Mouse (Mus musculus) heart, postnatal 0 days (tissue): Measurements from ENCODE around the gene Prss16. TPM values are rescaled to one million over a fixed set of nuclear protein-coding genes. Genes with fewer than 3 reads are reported as not detected.

Experiments used
- ATAC-seq: fragments of 200-750 bp; cut with Nextera tagmentation; 2 replicates; pipeline ENCODE4 v1.8.0; 2017; ENCODE audit warnings: low read depth, moderate number of reproducible peaks, moderate library complexity; ENCODE audit not compliant: insufficient read depth
- DNase-seq: peaks from one replicate; pipeline ENCODE4 v3.0.0-alpha.2; 2016; ENCODE audit warnings: low spot score
- H3K27ac ChIP-seq: fragments of 300-500 bp; sonication (generic); 2 replicates; pipeline ENCODE4 v1.5.1; 2014; ENCODE audit warnings: low read depth, mild to moderate bottlenecking
- H3K27me3 ChIP-seq: fragments of 300-500 bp; sonication (generic); 2 replicates; pipeline ENCODE4 v1.6.1; 2014; ENCODE audit warnings: low read length, mixed read lengths; ENCODE audit not compliant: control insufficient read depth, insufficient read depth
- H3K36me3 ChIP-seq: fragments of 300-500 bp; sonication (generic); replicated peaks from 2 replicates; pipeline ENCODE4 v1.6.1; 2014; ENCODE audit warnings: low read length, mixed read lengths; ENCODE audit not compliant: control insufficient read depth, insufficient read depth
- H3K4me1 ChIP-seq: fragments of 300-500 bp; sonication (generic); 2 replicates; pipeline ENCODE4 v1.6.1; 2014; ENCODE audit warnings: antibody characterized with exemption; ENCODE audit not compliant: control insufficient read depth, insufficient read depth
- H3K4me2 ChIP-seq: fragments of 300-500 bp; sonication (generic); 2 replicates; pipeline ENCODE4 v1.6.1; 2014; ENCODE audit warnings: low read depth, mild to moderate bottlenecking, low read length, moderate library complexity
- H3K4me3 ChIP-seq: fragments of 300-500 bp; sonication (generic); 2 replicates; pipeline ENCODE4 v1.5.1; 2014; ENCODE audit warnings: low read depth, low read length
- H3K9ac ChIP-seq: fragments of 300-500 bp; sonication (generic); replicated peaks from 2 replicates; pipeline ENCODE4 v1.6.1; 2014; ENCODE audit warnings: low read depth, low read length, mixed read lengths
- H3K9me3 ChIP-seq: fragments of 300-500 bp; sonication (generic); replicated peaks from 2 replicates; pipeline ENCODE4 v1.6.1; 2016; ENCODE audit warnings: low read length; ENCODE audit not compliant: control insufficient read depth
- CTCF ChIP-seq: IDR thresholded peaks from 2 replicates; pipeline ENCODE4 v1.5.1; 2016; ENCODE audit warnings: antibody characterized with exemption, control low read depth, low read depth
- EP300 ChIP-seq: IDR thresholded peaks from 2 replicates; pipeline ENCODE4 v1.6.1; 2016; ENCODE audit warnings: antibody characterized with exemption, low read depth
- WGBS: fragments of 180-500 bp; shearing (Covaris S2); extraction: QIAGEN DNeasy Blood & Tissue Kit; methylation state at CpG from one replicate; pipeline ENCODE4 v1.1.7; 2014; 5-methylcytosine and 5-hydroxymethylcytosine counted together
- polyA plus RNA-seq: library from polyadenylated mRNA; unstranded; fragments of >200 nt; fragmentation: Nextera tagmentation; extraction: Ambion mirVana; gene quantifications from 2 replicates; pipeline ENCODE4 v1.2.1, GENCODE M21; 2015
- total RNA-seq: library from RNA; depleted of rRNA; stranded (reverse); fragments of >200 nt; gene quantifications from 2 replicates; pipeline ENCODE4 v1.2.3, GENCODE M21; 2014; ENCODE audit warnings: low replicate concordance

The Prss16 gene
- total and polyA plus RNA-seq, 2 experiments from 2014 or later, result 0.05 TPM; not detected in 1

DNA sequence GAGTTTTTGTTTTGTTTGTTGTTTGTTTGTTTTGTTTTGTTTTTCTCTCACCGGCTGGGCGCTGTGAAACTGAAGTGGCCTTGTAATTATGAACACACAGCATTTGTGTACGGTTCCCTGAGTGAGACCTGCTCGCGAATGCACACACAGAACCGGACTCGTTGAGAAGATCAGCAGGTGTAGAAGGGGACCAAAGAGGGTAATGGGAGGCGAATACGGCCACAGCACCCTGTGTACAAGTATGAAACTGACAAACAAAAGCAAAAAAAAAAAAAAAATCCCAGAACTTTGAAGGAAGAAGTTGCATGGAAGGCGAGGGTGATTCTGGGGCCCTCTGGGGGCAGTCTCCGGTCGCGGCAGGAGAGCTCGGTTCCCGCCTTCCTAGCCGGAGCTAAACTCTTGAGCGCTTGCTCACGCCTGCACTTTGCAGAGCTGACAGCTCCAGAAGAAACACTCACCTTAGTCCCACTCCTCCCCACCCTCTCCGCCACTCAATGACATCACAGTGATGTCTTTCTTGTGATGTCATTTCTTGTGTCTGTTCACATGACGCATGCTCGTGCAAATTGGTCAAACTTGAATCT is 14.1 kb downstream of the Prss16 start:
- ATAC-seq (no peak), DNase-seq (peak; percentile 40)
- peak overlapping the region; percentile 59 for H3K4me2 ChIP-seq
- H3K4me3 ChIP-seq, result peak overlapping the region; percentile 40
- no peak for TF ChIP-seq EP300
- under 1% methylated on average over 21 of the region's 21 CpGs for WGBS
- 0 out of 2 replicates have a peak, but pooled peaks cover 3% of the 10 kb centered on the region for H3K4me1 ChIP-seq
- H3K27ac ChIP-seq, result no peak overlapping the region
- no peaks in the 10 kb centered on the region for H3K36me3 ChIP-seq
- H3K9ac ChIP-seq, result no peak overlapping the region
- H3K9me3 ChIP-seq, result peaks cover 13% of the 10 kb centered on the region; the same call in 1 of the 2 replicates
- H3K27me3 ChIP-seq, result peaks cover 74% of the 10 kb centered on the region

DNA sequence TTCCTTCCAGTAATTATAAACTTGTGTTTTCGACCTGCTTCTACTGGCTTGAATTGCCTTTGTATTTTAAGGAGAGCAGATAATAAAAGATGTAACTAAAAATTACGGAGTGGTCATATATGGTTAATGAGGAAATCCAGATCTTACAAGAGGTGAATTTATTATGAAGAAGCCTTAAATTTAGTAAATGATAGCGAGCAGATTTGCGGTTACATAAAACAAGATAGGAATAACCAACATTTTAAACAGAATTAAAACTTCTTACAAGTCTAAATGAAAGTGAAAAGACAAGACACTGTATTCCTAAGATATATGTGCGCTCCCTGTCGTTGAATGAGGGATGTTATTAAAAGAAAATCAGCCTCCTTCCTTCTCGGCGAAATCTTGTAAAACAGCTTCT is 14.6 kb downstream of the Prss16 start:
- Histone ChIP-seq H3K27me3 (peaks cover 69% of the 10 kb centered on the region), H3K9me3 (peaks cover 13% of the 10 kb centered on the region; the same call in 1 of the 2 replicates), H3K36me3 (no peaks in the 10 kb centered on the region), H3K4me2 (peak overlapping the region; percentile 59), H3K9ac (no peak overlapping the region), H3K27ac (no peak overlapping the region), H3K4me3 (peak overlapping the region; percentile 40), H3K4me1 (0 out of 2 replicates have a peak, but pooled peaks cover 3% of the 10 kb centered on the region)
- DNase-seq (peak; percentile 11), ATAC-seq (no peak)
- 8% methylated on average over 8 of the region's 8 CpGs for WGBS
- TF ChIP-seq CTCF (no peak), EP300 (no peak)

DNA sequence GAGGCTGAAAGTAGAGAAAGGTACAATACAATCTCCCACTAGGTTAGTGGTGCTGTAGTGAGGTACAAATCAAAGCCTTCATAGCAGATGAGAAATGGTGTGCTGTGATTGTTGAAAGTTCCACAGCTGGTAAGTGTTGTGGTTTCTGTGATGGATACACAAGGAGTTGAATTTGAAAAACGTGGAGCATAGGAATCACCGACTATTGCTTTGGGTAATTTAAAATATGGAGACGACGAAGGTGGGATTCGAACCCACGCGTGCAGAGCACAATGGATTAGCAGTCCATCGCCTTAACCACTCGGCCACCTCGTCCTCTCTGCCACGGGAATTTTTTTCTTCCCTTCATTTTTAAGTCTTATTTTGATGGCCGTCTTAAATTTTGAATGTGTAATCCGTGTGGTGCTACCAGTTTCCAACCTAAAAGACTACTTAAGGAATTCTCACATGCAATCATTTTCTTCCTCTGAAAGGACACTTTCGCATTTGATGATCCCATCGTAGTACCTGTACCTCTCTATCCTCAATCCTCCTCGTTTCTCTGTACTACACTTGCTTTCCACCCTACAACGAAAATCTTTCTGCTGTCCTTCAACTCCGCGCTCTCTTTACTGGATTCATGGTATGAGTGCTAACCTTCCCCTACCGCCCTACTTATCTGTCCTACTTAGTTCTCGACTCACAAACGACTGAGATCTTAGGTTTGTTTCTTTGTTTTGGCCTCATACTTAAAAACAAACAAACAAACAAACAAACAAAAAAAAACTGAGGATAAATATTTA is 15.4 kb downstream of the Prss16 start:
- no peak overlapping the region for H3K9ac ChIP-seq
- 10% methylated on average over 22 of the region's 22 CpGs for WGBS

DNA sequence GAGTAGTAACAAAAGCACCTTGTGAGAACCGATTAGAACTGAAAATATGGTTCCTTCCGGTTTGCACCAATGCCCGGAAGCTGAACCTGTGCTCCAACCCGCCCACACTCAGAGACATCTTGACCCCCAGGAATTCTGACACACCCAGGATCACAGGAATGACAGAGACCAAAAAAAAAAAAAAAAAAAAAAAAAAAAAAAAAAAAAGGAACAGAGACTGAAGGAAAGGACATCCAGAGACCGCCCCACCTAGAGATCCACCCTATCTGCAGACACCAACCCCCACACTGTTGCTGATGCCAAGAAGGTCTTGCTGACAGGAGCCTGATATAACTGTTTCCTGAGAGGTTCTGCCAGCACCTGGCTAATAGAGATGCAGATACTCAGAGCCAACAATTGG is 17.0 kb downstream of the Prss16 start:
- peaks cover 13% of the 10 kb centered on the region; the same call in 1 of the 2 replicates for H3K9me3 ChIP-seq
- no peak overlapping the region for H3K4me3 ChIP-seq
- H3K9ac ChIP-seq, result no peak overlapping the region
- no peak for TF ChIP-seq EP300
- no peak for TF ChIP-seq CTCF
- H3K36me3 ChIP-seq, result no peaks in the 10 kb centered on the region
- H3K4me2 ChIP-seq, result no peak overlapping the region
- ATAC-seq (no peak), DNase-seq (no peak)
- 0 out of 2 replicates have a peak, but pooled peaks cover 3% of the 10 kb centered on the region for H3K4me1 ChIP-seq
- WGBS, result 71% methylated on average over 5 of the region's 5 CpGs
- H3K27ac ChIP-seq, result no peak overlapping the region
- peaks cover 53% of the 10 kb centered on the region for H3K27me3 ChIP-seq

More for the DNA sequence above, 15.4 kb downstream of the Prss16 start:
- Histone ChIP-seq H3K4me3 (no peak overlapping the region; the same call in 1 of the 2 replicates), H3K36me3 (no peaks in the 10 kb centered on the region), H3K27ac (no peak overlapping the region), H3K9me3 (peaks cover 13% of the 10 kb centered on the region; the same call in 1 of the 2 replicates), H3K4me1 (0 out of 2 replicates have a peak, but pooled peaks cover 3% of the 10 kb centered on the region), H3K4me2 (no peak overlapping the region), H3K27me3 (peaks cover 61% of the 10 kb centered on the region)
- ATAC-seq (no peak), DNase-seq (peak; percentile 11)
- TF ChIP-seq EP300 (no peak), CTCF (no peak)

DNA sequence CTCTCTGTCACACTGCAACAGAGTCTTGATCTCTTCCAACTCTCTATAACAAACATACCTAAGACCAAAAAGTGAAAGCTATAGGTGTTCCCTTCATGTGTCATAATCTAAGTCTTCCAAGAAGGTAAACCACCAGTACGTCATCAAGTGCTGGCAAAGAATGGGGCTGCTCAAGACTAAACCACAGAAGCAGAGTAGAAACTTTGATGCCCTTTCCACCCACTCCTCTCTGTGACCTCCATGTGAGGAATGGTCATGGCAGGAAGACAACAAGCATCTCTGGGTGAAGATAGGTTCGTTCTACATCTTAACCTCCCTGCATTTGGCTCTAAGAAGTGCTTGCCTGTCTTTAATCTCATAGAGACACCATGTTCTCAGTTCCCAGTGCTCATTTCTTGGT is 25.1 kb downstream of the Prss16 start:
- TF ChIP-seq CTCF (no peak), EP300 (no peak)
- Histone ChIP-seq H3K9me3 (no peaks in the 10 kb centered on the region), H3K27ac (no peak overlapping the region), H3K4me2 (no peak overlapping the region), H3K36me3 (no peaks in the 10 kb centered on the region), H3K9ac (no peak overlapping the region), H3K27me3 (peaks cover 67% of the 10 kb centered on the region), H3K4me1 (peaks cover 11% of the 10 kb centered on the region), H3K4me3 (no peak overlapping the region)
- DNase-seq (no peak), ATAC-seq (no peak)
- WGBS, result 71% methylated on average over 2 of the region's 2 CpGs
